Mouse (Mus musculus): ENCODE data around the gene Dnajb5. TPM values are rescaled to one million over a fixed set of nuclear protein-coding genes. Genes with fewer than 3 reads are reported as not detected.

The Dnajb5 gene
- 100 to 1,000 TPM; 114 to 122 TPM for total RNA-seq (2021)
- long read RNA-seq, experiment 1, full-length matches to known transcripts, result 52 of 74 reads
- long read RNA-seq, experiment 1, partial matches to known transcripts, result 20 of 74 reads
- long read RNA-seq, experiment 1, other reads (novel, unspliced or antisense), result 2 of 74 reads
- long read RNA-seq, experiment 2, full-length matches to known transcripts, result 50 of 66 reads
- long read RNA-seq, experiment 2, partial matches to known transcripts, result 14 of 66 reads
- long read RNA-seq, experiment 2, other reads (novel, unspliced or antisense), result 2 of 66 reads

- peak; percentile 95 for DNase-seq
These were observed at the start of gene Dnajb5 for GRCm38 (mm10) chr4:42949676-42950051. TSS of gene Dnajb5 (plus strand) at chr4:42949814.

GRCm38 (mm10) chr4:42900878-42901277 lies 48.7 kb upstream of the Dnajb5 start:
- no peak for DNase-seq

GRCm38 (mm10) chr4:42902174-42902573 lies 47.4 kb upstream of the Dnajb5 start:
- DNase-seq, result peak; percentile 40

- no peak for DNase-seq
These were observed 46.9 kb upstream of the Dnajb5 start for GRCm38 (mm10) chr4:42902730-42903129.

- DNase-seq, result no peak
These were observed 45.7 kb upstream of the Dnajb5 start for GRCm38 (mm10) chr4:42903942-42904341.

- DNase-seq, result no peak
These were observed 45.1 kb upstream of the Dnajb5 start for GRCm38 (mm10) chr4:42904523-42904922.

GRCm38 (mm10) chr4:42904966-42905365 lies 44.6 kb upstream of the Dnajb5 start:
- DNase-seq, result no peak

GRCm38 (mm10) chr4:42913391-42913790 lies 36.2 kb upstream of the Dnajb5 start:
- DNase-seq, result no peak

GRCm38 (mm10) chr4:42915311-42915710 lies 34.3 kb upstream of the Dnajb5 start:
- DNase-seq, result no peak

GRCm38 (mm10) chr4:42915966-42916365 lies 33.6 kb upstream of the Dnajb5 start:
- DNase-seq, result no peak

- peak; percentile 36 for DNase-seq
These were observed 32.8 kb upstream of the Dnajb5 start, which contains the start of gene Phf24 for GRCm38 (mm10) chr4:42916617-42917401. TSS of gene Phf24 (plus strand) at chr4:42916660.

- peak; percentile 16 for DNase-seq
These were observed 32.2 kb upstream of the Dnajb5 start for GRCm38 (mm10) chr4:42917402-42917774.

GRCm38 (mm10) chr4:42920726-42921125 lies 28.9 kb upstream of the Dnajb5 start:
- DNase-seq, result no peak

GRCm38 (mm10) chr4:42921536-42921935 lies 28.1 kb upstream of the Dnajb5 start:
- DNase-seq, result no peak

GRCm38 (mm10) chr4:42922056-42922455 lies 27.6 kb upstream of the Dnajb5 start:
- no peak for DNase-seq

GRCm38 (mm10) chr4:42922461-42922860 lies 27.2 kb upstream of the Dnajb5 start:
- DNase-seq, result no peak

- no peak for DNase-seq
These were observed 25.4 kb upstream of the Dnajb5 start for GRCm38 (mm10) chr4:42924095-42924710.

- DNase-seq, result peak; percentile 1
These were observed 21.4 kb upstream of the Dnajb5 start for GRCm38 (mm10) chr4:42928209-42928608.

- DNase-seq, result peak; percentile 1
These were observed 20.7 kb upstream of the Dnajb5 start for GRCm38 (mm10) chr4:42928952-42929351.

GRCm38 (mm10) chr4:42932229-42932969 lies 17.2 kb upstream of the Dnajb5 start:
- no peak for DNase-seq

GRCm38 (mm10) chr4:42933630-42934029 lies 16.0 kb upstream of the Dnajb5 start:
- peak; percentile 69 for DNase-seq

- no peak for DNase-seq
These were observed 8.2 kb upstream of the Dnajb5 start for GRCm38 (mm10) chr4:42941396-42941795.
